Mouse (Mus musculus) bone marrow, adult 2 months (tissue): ENCODE data around the gene Ankrd54.

Source experiments
- CTCF ChIP-seq: fragments of 200-500 bp; IDR thresholded peaks from 2 replicates; pipeline ENCODE4 v1.5.1; 2011; ENCODE audit warnings: low read length, control low read depth; ENCODE audit not compliant: control insufficient read depth, insufficient read depth
- POLR2A ChIP-seq: fragments of 200-500 bp; IDR thresholded peaks from 2 replicates; pipeline ENCODE4 v1.6.1; 2011; ENCODE audit warnings: low read depth, mild to moderate bottlenecking, control low read depth, low read length, borderline replicate concordance; ENCODE audit not compliant: control insufficient read depth

DNA sequence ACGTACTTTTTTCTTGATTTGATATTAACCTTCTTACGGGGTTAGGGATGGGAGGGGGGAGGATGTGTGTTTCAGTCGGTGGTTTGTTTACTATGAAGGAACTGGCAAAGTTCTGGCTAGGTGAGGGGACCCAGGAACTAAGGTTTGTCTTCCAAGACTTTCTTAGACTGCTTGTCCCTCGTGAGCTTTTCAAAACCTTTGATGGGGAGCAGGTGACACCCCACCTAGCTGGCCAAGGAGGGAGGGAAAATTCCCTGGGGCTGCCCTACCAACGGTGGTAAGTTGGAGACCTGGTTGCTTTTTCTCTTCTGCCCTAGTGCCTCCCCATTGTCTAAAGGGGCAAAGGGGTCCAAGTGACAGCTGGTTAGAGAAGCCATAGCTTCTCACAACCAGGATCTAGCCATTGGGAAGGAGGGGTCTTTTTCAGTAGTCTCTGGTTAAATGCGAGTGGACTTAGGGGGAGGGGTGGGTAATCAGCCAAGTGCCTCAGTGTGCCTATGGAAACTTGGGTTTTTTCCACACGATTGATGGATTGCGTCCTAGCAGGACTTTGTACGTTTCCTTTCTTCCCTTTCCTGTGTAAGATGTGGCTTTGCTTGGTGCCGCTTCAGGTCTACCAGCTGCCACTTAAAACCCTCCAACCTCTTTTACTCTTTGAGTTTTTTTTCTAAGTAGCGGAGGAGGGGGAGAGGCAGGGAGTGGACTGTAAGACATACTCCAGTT is 33.0 kb downstream of the Ankrd54 start:
- TF ChIP-seq CTCF: no peak
- TF ChIP-seq POLR2A: no peak
